Comparison of ENCODE assay signal across 14 mouse cellular contexts in the genomic region with DNA sequence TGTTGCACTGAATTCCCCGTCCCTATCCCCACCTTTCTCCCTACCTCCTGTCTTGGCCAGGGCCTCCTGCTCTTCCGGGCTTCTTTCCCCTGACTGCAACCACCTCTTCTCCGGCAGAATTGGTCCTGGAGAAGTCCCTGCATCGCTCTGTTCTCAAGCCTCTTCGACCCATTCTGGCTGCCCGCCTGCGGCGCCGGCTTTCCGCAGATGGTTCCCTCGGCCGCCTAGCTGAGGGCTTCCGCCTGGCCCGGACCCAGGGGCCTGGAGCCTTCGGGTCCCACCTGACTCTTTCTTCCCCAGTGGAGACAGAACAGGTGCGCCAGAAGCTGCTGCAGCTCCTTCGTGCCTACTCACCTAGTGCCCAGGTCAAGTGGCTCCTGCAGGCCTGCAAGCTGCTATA. TPM values are rescaled to one million over a fixed set of nuclear protein-coding genes. Genes with fewer than 3 reads are reported as not detected.
DNase-seq lines count a peak whose midpoint lies in the region; ATAC-seq and TF ChIP-seq lines count a peak whose summit lies in the region.
"Had no signal": no experiment of that assay in that cellular context is flagged by ENCODE, and none has a peak within 500 bp of the region (broad histone marks: within the 10 kb centered on the region; RNA-seq: fewer than 3 reads in every experiment).

No protein-coding gene starts in this region.

- TF ChIP-seq POLR2A in ES-Bruce4 (IDR thresholded peaks at IDR 0.05; ENCODE audit: insufficient read depth, low read length) = no peak
- TF ChIP-seq POLR2A in cerebellum, adult 2 months (IDR thresholded peaks at IDR 0.05; ENCODE audit: borderline replicate concordance, insufficient read depth, low read length) = no peak

- no peak for TF ChIP-seq CTCF in ES-Bruce4 (IDR thresholded peaks at IDR 0.05; ENCODE audit: low read depth, low read length)
- no peak for TF ChIP-seq CTCF in cerebellum, adult 2 months (IDR thresholded peaks at IDR 0.05; ENCODE audit: borderline replicate concordance, insufficient read depth, low read depth, low read length)

- H3K27me3 ChIP-seq in kidney, embryonic 15.5 days = peaks cover 43% of the 10 kb centered on the region
- no peaks in the 10 kb centered on the region for H3K27me3 ChIP-seq in ES-Bruce4 (ENCODE audit: control insufficient read depth, insufficient read depth, low read length, poor library complexity, severe bottlenecking)
- no peaks in the 10 kb centered on the region for H3K27me3 ChIP-seq in cerebellum, adult 2 months (ENCODE audit: control insufficient read depth, insufficient read depth, low read length)
- H3K27me3 ChIP-seq in embryonic facial prominence, embryonic 13.5 days = peaks cover 48% of the 10 kb centered on the region
- H3K27me3 ChIP-seq: Patski had no signal

- no peak for ATAC-seq in kidney, embryonic 15.5 days (replicated peaks; ENCODE audit: low FRiP score)
- ATAC-seq in embryonic facial prominence, embryonic 13.5 days (ENCODE audit: insufficient number of reproducible peaks, insufficient read depth, low FRiP score, low TSS enrichment, low read depth) = no peak
- ATAC-seq: Patski had no signal

- TF ChIP-seq EP300 in ES-Bruce4 (IDR thresholded peaks at IDR 0.05; ENCODE audit: insufficient read depth, low read depth, low read length) = no peak

- H3K4me2 ChIP-seq in kidney, embryonic 15.5 days = peak overlapping the region; percentile 54; the same call in 1 of the 2 replicates
- 0 out of 2 replicates have a peak overlapping the region, but pooled peaks have one; percentile 7 for H3K4me2 ChIP-seq in embryonic facial prominence, embryonic 13.5 days

- H3K9me3 ChIP-seq in kidney, embryonic 15.5 days (replicated peaks) = no peaks in the 10 kb centered on the region
- H3K9me3 ChIP-seq in ES-Bruce4 (replicated peaks; ENCODE audit: control insufficient read depth, insufficient read depth, low read length, poor library complexity, severe bottlenecking) = no peaks in the 10 kb centered on the region
- H3K9me3 ChIP-seq in embryonic facial prominence, embryonic 13.5 days = no peaks in the 10 kb centered on the region

- DNase-seq in kidney, adult 9 months = no peak
- peak; percentile 72 to 73 for DNase-seq in cerebellum, adult 2 months
- no peak for DNase-seq in spleen, adult 18-20 months
- DNase-seq in layer of hippocampus, adult 9-11 months = no peak
- DNase-seq: heart, postnatal 36 days; kidney, postnatal 14 days; layer of hippocampus, postnatal 36 days had no signal

- no peak overlapping the region for H3K27ac ChIP-seq in kidney, embryonic 15.5 days
- H3K27ac ChIP-seq in ES-Bruce4 (ENCODE audit: insufficient read depth, low read length) = no peak overlapping the region
- H3K27ac ChIP-seq in cerebellum, adult 2 months (ENCODE audit: insufficient read depth, low read length) = peak overlapping the region; percentile 39
- no peak overlapping the region for H3K27ac ChIP-seq in embryonic facial prominence, embryonic 13.5 days
- H3K27ac ChIP-seq: macrophage had no signal

- peaks cover 21% of the 10 kb centered on the region for H3K36me3 ChIP-seq in kidney, embryonic 15.5 days
- H3K36me3 ChIP-seq in ES-Bruce4 (ENCODE audit: control insufficient read depth, insufficient read depth, low read length, poor library complexity, severe bottlenecking) = no peaks in the 10 kb centered on the region
- H3K36me3 ChIP-seq in embryonic facial prominence, embryonic 13.5 days = peaks cover 17% of the 10 kb centered on the region

- H3K9ac ChIP-seq in kidney, embryonic 15.5 days = no peak overlapping the region
- H3K9ac ChIP-seq in ES-Bruce4 (ENCODE audit: low read depth, poor library complexity, severe bottlenecking) = no peak overlapping the region
- no peak overlapping the region for H3K9ac ChIP-seq in embryonic facial prominence, embryonic 13.5 days
- H3K9ac ChIP-seq: liver, postnatal 0 days had no signal

- H3K4me3 ChIP-seq in kidney, embryonic 15.5 days (replicated peaks) = no peak overlapping the region
- H3K4me3 ChIP-seq in ES-Bruce4 (ENCODE audit: low read depth, low read length) = peak overlapping the region; percentile 14
- peak overlapping the region; percentile 35 for H3K4me3 ChIP-seq in cerebellum, adult 2 months (replicated peaks; ENCODE audit: insufficient read depth, low read depth, low read length)
- no peak overlapping the region for H3K4me3 ChIP-seq in embryonic facial prominence, embryonic 13.5 days
- H3K4me3 ChIP-seq: erythroblast, embryonic 14.5 days had no signal

- H3K4me1 ChIP-seq in kidney, embryonic 15.5 days = peaks cover 47% of the 10 kb centered on the region
- H3K4me1 ChIP-seq in ES-Bruce4 (ENCODE audit: control insufficient read depth, insufficient read depth, low read length) = peaks cover 10% of the 10 kb centered on the region
- H3K4me1 ChIP-seq in cerebellum, adult 2 months (ENCODE audit: control insufficient read depth, insufficient read depth, low read length) = peaks cover 39% of the 10 kb centered on the region
- H3K4me1 ChIP-seq in embryonic facial prominence, embryonic 13.5 days = peaks cover 34% of the 10 kb centered on the region

- WGBS in kidney, embryonic 15.5 days = 63% methylated on average over 17 of the region's 17 CpGs
- WGBS in cerebellum, adult 2 months = 19% methylated on average over 17 of the region's 17 CpGs
- whole genome bisulfite sequencing in embryonic facial prominence, embryonic 13.5 days = 56% methylated on average over 17 of the region's 17 CpGs

RNA-seq across cellular contexts. Expression of gene Rin1, which starts 2.6 kb away (rescaled TPM):
- 3.0 and 4.2 TPM in 2 replicates for polyA plus RNA-seq in kidney, embryonic 15.5 days (2015; fragmentation: Nextera tagmentation; extraction: Ambion mirVana)
- polyA plus RNA-seq in ES-Bruce4 (2011; ENCODE audit: insufficient read depth, insufficient read length, low read depth, missing spikeins) = 19.2 and 22.7 TPM in 2 replicates
- polyA plus RNA-seq in cerebellum, adult 2 months (2012; rRNA removed) = 2.8 and 3.7 TPM in 2 replicates
- 0.99 and 1.5 TPM in 2 replicates for polyA plus RNA-seq in embryonic facial prominence, embryonic 13.5 days (2015; fragmentation: Nextera tagmentation; extraction: Ambion mirVana)

RNA-seq across cellular contexts. Expression of gene Brms1, which starts 11.7 kb away (rescaled TPM):
- polyA plus RNA-seq in kidney, embryonic 15.5 days (2015; fragmentation: Nextera tagmentation; extraction: Ambion mirVana) = 44.0 and 51.6 TPM in 2 replicates
- polyA plus RNA-seq in ES-Bruce4 (2011; ENCODE audit: insufficient read depth, insufficient read length, low read depth, missing spikeins) = 22.3 and 24.0 TPM in 2 replicates
- polyA plus RNA-seq in cerebellum, adult 2 months (2012; rRNA removed) = 17.6 and 20.8 TPM in 2 replicates
- 40.6 and 42.9 TPM in 2 replicates for polyA plus RNA-seq in embryonic facial prominence, embryonic 13.5 days (2015; fragmentation: Nextera tagmentation; extraction: Ambion mirVana)

RNA-seq across cellular contexts. Expression of gene AC124502.3, which starts 14.2 kb away (rescaled TPM):
- 2.1 and 2.3 TPM in 2 replicates for polyA plus RNA-seq in kidney, embryonic 15.5 days (2015; fragmentation: Nextera tagmentation; extraction: Ambion mirVana)
- not detected in 2 replicates for polyA plus RNA-seq in ES-Bruce4 (2011; ENCODE audit: insufficient read depth, insufficient read length, low read depth, missing spikeins)
- polyA plus RNA-seq in cerebellum, adult 2 months (2012; rRNA removed) = 5.0 and 5.7 TPM in 2 replicates
- 2.3 and 3.5 TPM in 2 replicates for polyA plus RNA-seq in embryonic facial prominence, embryonic 13.5 days (2015; fragmentation: Nextera tagmentation; extraction: Ambion mirVana)

RNA-seq across cellular contexts. Expression of gene B4gat1, which starts 14.2 kb away (rescaled TPM):
- polyA plus RNA-seq in kidney, embryonic 15.5 days (2015; fragmentation: Nextera tagmentation; extraction: Ambion mirVana) = 51.0 and 51.7 TPM in 2 replicates
- 8.9 and 10.9 TPM in 2 replicates for polyA plus RNA-seq in ES-Bruce4 (2011; ENCODE audit: insufficient read depth, insufficient read length, low read depth, missing spikeins)
- 104 and 108 TPM in 2 replicates for polyA plus RNA-seq in cerebellum, adult 2 months (2012; rRNA removed)
- polyA plus RNA-seq in embryonic facial prominence, embryonic 13.5 days (2015; fragmentation: Nextera tagmentation; extraction: Ambion mirVana) = 47.1 and 49.5 TPM in 2 replicates

RNA-seq across cellular contexts. Expression of gene Cd248, which starts 15.0 kb away (rescaled TPM):
- polyA plus RNA-seq in kidney, embryonic 15.5 days (2015; fragmentation: Nextera tagmentation; extraction: Ambion mirVana) = 50.3 and 74.1 TPM in 2 replicates
- 3.1 and 3.7 TPM in 2 replicates for polyA plus RNA-seq in ES-Bruce4 (2011; ENCODE audit: insufficient read depth, insufficient read length, low read depth, missing spikeins)
- 4.5 and 4.9 TPM in 2 replicates for polyA plus RNA-seq in cerebellum, adult 2 months (2012; rRNA removed)
- 89.1 and 90.6 TPM in 2 replicates for polyA plus RNA-seq in embryonic facial prominence, embryonic 13.5 days (2015; fragmentation: Nextera tagmentation; extraction: Ambion mirVana)
- polyA plus RNA-seq: macrophage had no signal

Comparison
In these comparisons a context has a peak if more than half of its experiments do, and no peak if none do; other contexts are left out.
1. H3K4me3 ChIP-seq: peak in ES-Bruce4 (single experiment) and cerebellum, adult 2 months (single experiment); none in kidney, embryonic 15.5 days (single experiment) and embryonic facial prominence, embryonic 13.5 days (single experiment).
2. DNase-seq: peak in cerebellum, adult 2 months (2 of 2); none in kidney, adult 9 months (single experiment), spleen, adult 18-20 months (0 of 2) and layer of hippocampus, adult 9-11 months (single experiment).